ENCODE assay signal across 7 mouse cellular contexts in the genomic region with DNA sequence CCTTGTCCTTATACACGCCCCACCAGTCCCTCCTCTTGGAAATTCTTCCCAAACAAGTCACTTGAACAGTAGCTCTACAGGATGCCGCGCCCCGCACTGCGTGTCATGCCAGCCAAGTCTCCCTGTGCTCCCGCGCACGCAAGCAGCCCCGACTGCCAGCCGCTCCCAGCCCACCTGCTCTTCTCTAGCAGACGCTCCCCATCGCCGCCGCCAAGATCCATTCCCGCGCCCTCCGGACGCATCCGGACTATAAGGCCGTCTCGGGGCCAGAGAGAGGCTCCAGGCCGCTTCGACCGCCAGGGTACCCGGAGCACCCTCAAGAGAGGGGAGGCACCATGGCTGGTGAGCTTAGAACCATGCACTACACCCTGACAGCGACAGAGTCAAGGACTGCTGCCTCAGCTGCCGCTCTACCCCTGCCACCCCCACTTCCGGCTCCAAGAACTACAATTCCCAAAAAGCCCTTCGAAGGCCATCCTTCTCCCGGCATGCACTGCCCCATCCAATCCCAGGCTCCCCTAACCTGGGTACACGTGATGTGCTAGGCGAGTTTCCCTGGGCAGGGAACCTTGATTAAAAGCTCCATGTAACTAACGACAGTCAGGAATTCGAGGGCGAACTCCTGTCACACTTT. TPM values are rescaled to one million over a fixed set of nuclear protein-coding genes. Genes with fewer than 3 reads are reported as not detected.
DNase-seq lines count a peak whose midpoint lies in the region; ATAC-seq lines count a peak whose summit lies in the region.

No protein-coding gene starts in this region.

- no peaks in the 10 kb centered on the region for H3K9me3 ChIP-seq in embryonic facial prominence, embryonic 12.5 days
- no peaks in the 10 kb centered on the region for H3K9me3 ChIP-seq in limb, embryonic 11.5 days (ENCODE audit: control insufficient read depth, low read length)
- no peaks in the 10 kb centered on the region for H3K9me3 ChIP-seq in midbrain, embryonic 14.5 days (ENCODE audit: control insufficient read depth, low read length)

- WGBS in embryonic facial prominence, embryonic 12.5 days = under 1% methylated on average over 32 of the region's 35 CpGs
- under 1% methylated on average over 35 of the region's 35 CpGs for WGBS in limb, embryonic 11.5 days
- WGBS in midbrain, embryonic 14.5 days = under 1% methylated on average over 35 of the region's 35 CpGs

- no peaks in the 10 kb centered on the region for H3K36me3 ChIP-seq in embryonic facial prominence, embryonic 12.5 days
- no peaks in the 10 kb centered on the region for H3K36me3 ChIP-seq in limb, embryonic 11.5 days (ENCODE audit: control insufficient read depth, insufficient read depth, low read length)
- H3K36me3 ChIP-seq in midbrain, embryonic 14.5 days (ENCODE audit: control insufficient read depth, insufficient read depth, low read length) = no peaks in the 10 kb centered on the region

- H3K27ac ChIP-seq in embryonic facial prominence, embryonic 12.5 days = no peak overlapping the region
- H3K27ac ChIP-seq in limb, embryonic 11.5 days (replicated peaks; ENCODE audit: low read depth, low read length) = no peak overlapping the region
- H3K27ac ChIP-seq in midbrain, embryonic 14.5 days (replicated peaks; ENCODE audit: low read depth, low read length) = peak overlapping the region; percentile 84

- peak overlapping the region; percentile 74 for H3K4me2 ChIP-seq in embryonic facial prominence, embryonic 12.5 days (replicated peaks)
- peak overlapping the region; percentile 92 for H3K4me2 ChIP-seq in limb, embryonic 11.5 days (ENCODE audit: low read depth, severe bottlenecking)
- peak overlapping the region; percentile 80 for H3K4me2 ChIP-seq in midbrain, embryonic 14.5 days (ENCODE audit: low read length)

- H3K4me3 ChIP-seq in embryonic facial prominence, embryonic 12.5 days = peak overlapping the region; percentile 72
- peak overlapping the region; percentile 89 for H3K4me3 ChIP-seq in limb, embryonic 11.5 days (ENCODE audit: low read depth, low read length)
- H3K4me3 ChIP-seq in midbrain, embryonic 14.5 days (replicated peaks; ENCODE audit: low read depth, low read length) = peak overlapping the region; percentile 81

- peak; percentile 84 for DNase-seq in adrenal gland, postnatal 25 days
- DNase-seq in heart, adult 11 months = peak; percentile 100
- peak; percentile 89 for DNase-seq in kidney, adult 18-20 months
- DNase-seq in limb, embryonic 11.5 days (ENCODE audit: low spot score) = peak; percentile 91
- peak; percentile 95 for DNase-seq in midbrain, embryonic 14.5 days
- peak; percentile 79 to 80 for DNase-seq in spleen, adult 18-20 months

- no peaks in the 10 kb centered on the region for H3K27me3 ChIP-seq in embryonic facial prominence, embryonic 12.5 days
- H3K27me3 ChIP-seq in limb, embryonic 11.5 days (ENCODE audit: control insufficient read depth, insufficient read depth, low read length) = no peaks in the 10 kb centered on the region
- H3K27me3 ChIP-seq in midbrain, embryonic 14.5 days (ENCODE audit: control insufficient read depth, insufficient read depth, low read length) = no peaks in the 10 kb centered on the region

- peak; percentile 98 for ATAC-seq in embryonic facial prominence, embryonic 12.5 days (ENCODE audit: insufficient number of reproducible peaks, insufficient read depth, low FRiP score, low TSS enrichment)
- ATAC-seq in limb, embryonic 11.5 days (ENCODE audit: insufficient number of reproducible peaks, low FRiP score, low TSS enrichment, low read depth) = peak; percentile 97
- peak; percentile 99 for ATAC-seq in midbrain, embryonic 14.5 days (ENCODE audit: low FRiP score, low TSS enrichment)

- peaks cover 10% of the 10 kb centered on the region; the same call in 1 of the 2 replicates for H3K4me1 ChIP-seq in embryonic facial prominence, embryonic 12.5 days
- 0 out of 2 replicates have a peak, but pooled peaks cover 2% of the 10 kb centered on the region for H3K4me1 ChIP-seq in limb, embryonic 11.5 days (ENCODE audit: control insufficient read depth, insufficient read depth, low read length)
- peaks cover 12% of the 10 kb centered on the region for H3K4me1 ChIP-seq in midbrain, embryonic 14.5 days (ENCODE audit: control insufficient read depth, insufficient read depth, low read length)

- peak overlapping the region; percentile 67 for H3K9ac ChIP-seq in embryonic facial prominence, embryonic 12.5 days
- peak overlapping the region; percentile 76 for H3K9ac ChIP-seq in limb, embryonic 11.5 days (ENCODE audit: low read length)
- H3K9ac ChIP-seq in midbrain, embryonic 14.5 days (replicated peaks; ENCODE audit: low read length) = peak overlapping the region; percentile 82

RNA-seq across cellular contexts. Expression of a gene that starts 9.3 kb away (rescaled TPM):
- total RNA-seq in adrenal gland, postnatal 25 days (2021) = 101 and 103 TPM in 2 replicates
- 106 and 124 TPM in 2 replicates for polyA plus RNA-seq in embryonic facial prominence, embryonic 12.5 days (2016; fragmentation: Nextera tagmentation; extraction: Ambion mirVana)
- polyA plus RNA-seq in limb, embryonic 11.5 days (2014; fragmentation: Nextera tagmentation; extraction: Ambion mirVana) = 120 and 123 TPM in 2 replicates
- polyA plus RNA-seq in midbrain, embryonic 14.5 days (2014; fragmentation: Nextera tagmentation; extraction: Ambion mirVana) = 167 and 171 TPM in 2 replicates

RNA-seq across cellular contexts. Expression of a gene that starts 9.5 kb away (rescaled TPM):
- 32.6 and 36.4 TPM in 2 replicates for total RNA-seq in adrenal gland, postnatal 25 days (2021)
- 19.0 and 20.8 TPM in 2 replicates for polyA plus RNA-seq in embryonic facial prominence, embryonic 12.5 days (2016; fragmentation: Nextera tagmentation; extraction: Ambion mirVana)
- 12.4 and 16.5 TPM in 2 replicates for polyA plus RNA-seq in limb, embryonic 11.5 days (2014; fragmentation: Nextera tagmentation; extraction: Ambion mirVana)
- polyA plus RNA-seq in midbrain, embryonic 14.5 days (2014; fragmentation: Nextera tagmentation; extraction: Ambion mirVana) = 30.0 TPM in 2 replicates

RNA-seq across cellular contexts. Expression of a gene that starts 45.9 kb away (rescaled TPM):
- total RNA-seq in adrenal gland, postnatal 25 days (2021) = 40.7 and 42.7 TPM in 2 replicates
- 42.6 and 43.7 TPM in 2 replicates for polyA plus RNA-seq in embryonic facial prominence, embryonic 12.5 days (2016; fragmentation: Nextera tagmentation; extraction: Ambion mirVana)
- polyA plus RNA-seq in limb, embryonic 11.5 days (2014; fragmentation: Nextera tagmentation; extraction: Ambion mirVana) = 31.3 and 38.1 TPM in 2 replicates
- 35.2 and 51.7 TPM in 2 replicates for polyA plus RNA-seq in midbrain, embryonic 14.5 days (2014; fragmentation: Nextera tagmentation; extraction: Ambion mirVana)

RNA-seq across cellular contexts. Expression of a gene that starts 57.8 kb away (rescaled TPM):
- not detected in 2 replicates for total RNA-seq in adrenal gland, postnatal 25 days (2021)
- not detected in 2 replicates for polyA plus RNA-seq in embryonic facial prominence, embryonic 12.5 days (2016; fragmentation: Nextera tagmentation; extraction: Ambion mirVana)
- not detected in 2 replicates for polyA plus RNA-seq in limb, embryonic 11.5 days (2014; fragmentation: Nextera tagmentation; extraction: Ambion mirVana)
- not detected in 2 replicates for polyA plus RNA-seq in midbrain, embryonic 14.5 days (2014; fragmentation: Nextera tagmentation; extraction: Ambion mirVana)
